Mouse (Mus musculus): ENCODE data around the gene Fcgr1. TPM values are rescaled to one million over a fixed set of nuclear protein-coding genes. Genes with fewer than 3 reads are reported as not detected.
"Not testable (repeated sequence)": the region's sequence is repeated elsewhere in the genome, so short reads cannot be mapped to it uniquely, and the experiment has no call there.

The Fcgr1 gene
- polyA plus RNA-seq, 1 experiment, result 1.7 TPM

- Histone ChIP-seq H3K27me3 (replicated peaks) (peaks cover 89% of the 10 kb centered on the region), H3K9me3 (peaks cover 31% of the 10 kb centered on the region), H3K36me3 (replicated peaks; ENCODE audit: low read length) (no peaks in the 10 kb centered on the region), H3K4me3 (replicated peaks) (peak overlapping the region; percentile 91), H3K4me1 (peaks cover 44% of the 10 kb centered on the region)
- TF ChIP-seq FLI1 (IDR thresholded peaks at IDR 0.05; ENCODE audit: low read length) (no peak), GATA1 (IDR thresholded peaks at IDR 0.05; ENCODE audit: borderline replicate concordance, low read length) (no peak)
Measured at GRCm38 (mm10) chr3:96334175-96335162, 40.7 kb upstream of the Fcgr1 start.

- TF ChIP-seq FLI1 (IDR thresholded peaks at IDR 0.05; ENCODE audit: low read length), result no peak
- TF ChIP-seq GATA1 (IDR thresholded peaks at IDR 0.05; ENCODE audit: borderline replicate concordance, low read length), result no peak
- peaks cover 41% of the 10 kb centered on the region for H3K4me1 ChIP-seq
- peaks cover 91% of the 10 kb centered on the region for H3K27me3 ChIP-seq (replicated peaks)
- H3K4me3 ChIP-seq (replicated peaks), result peak overlapping the region; percentile 91
- H3K36me3 ChIP-seq (replicated peaks; ENCODE audit: low read length), result no peaks in the 10 kb centered on the region
- peaks cover 31% of the 10 kb centered on the region for H3K9me3 ChIP-seq
Measured at GRCm38 (mm10) chr3:96333396-96334174, 39.8 kb upstream of the Fcgr1 start.

- TF ChIP-seq FLI1 (IDR thresholded peaks at IDR 0.05; ENCODE audit: low read length) (no peak), GATA1 (IDR thresholded peaks at IDR 0.05; ENCODE audit: borderline replicate concordance, low read length) (no peak)
- no peaks in the 10 kb centered on the region for H3K36me3 ChIP-seq (replicated peaks; ENCODE audit: low read length)
- H3K4me3 ChIP-seq (replicated peaks), result peak overlapping the region; percentile 91
- peaks cover 29% of the 10 kb centered on the region for H3K9me3 ChIP-seq
- H3K27me3 ChIP-seq (replicated peaks), result peaks cover 88% of the 10 kb centered on the region
- H3K4me1 ChIP-seq, result peaks cover 42% of the 10 kb centered on the region
Measured at GRCm38 (mm10) chr3:96332631-96333395, 39.0 kb upstream of the Fcgr1 start.

- no peak for TF ChIP-seq GATA1 (IDR thresholded peaks at IDR 0.05; ENCODE audit: borderline replicate concordance, low read length)
- Histone ChIP-seq H3K4me1 (peaks cover 47% of the 10 kb centered on the region), H3K4me3 (replicated peaks) (no peak overlapping the region), H3K27me3 (replicated peaks) (peaks cover 87% of the 10 kb centered on the region), H3K9me3 (peaks cover 21% of the 10 kb centered on the region), H3K36me3 (replicated peaks; ENCODE audit: low read length) (no peaks in the 10 kb centered on the region)
Measured at GRCm38 (mm10) chr3:96332000-96332399, 38.2 kb upstream of the Fcgr1 start.

- TF ChIP-seq GATA1 (IDR thresholded peaks at IDR 0.05; ENCODE audit: borderline replicate concordance, low read length) (no peak), FLI1 (IDR thresholded peaks at IDR 0.05; ENCODE audit: low read length) (no peak)
- peaks cover 15% of the 10 kb centered on the region for H3K9me3 ChIP-seq
- H3K36me3 ChIP-seq (replicated peaks; ENCODE audit: low read length), result no peaks in the 10 kb centered on the region
- no peak overlapping the region for H3K4me3 ChIP-seq (replicated peaks)
- peaks cover 48% of the 10 kb centered on the region for H3K4me1 ChIP-seq
- peaks cover 85% of the 10 kb centered on the region for H3K27me3 ChIP-seq (replicated peaks)
Measured at GRCm38 (mm10) chr3:96331438-96331837, 37.7 kb upstream of the Fcgr1 start.

GRCm38 (mm10) chr3:96330603-96331002 is 36.8 kb upstream of the Fcgr1 start:
- H3K27me3 ChIP-seq (replicated peaks), result peaks cover 85% of the 10 kb centered on the region
- H3K36me3 ChIP-seq (replicated peaks; ENCODE audit: low read length), result no peaks in the 10 kb centered on the region
- H3K4me3 ChIP-seq (replicated peaks), result no peak overlapping the region
- peaks cover 56% of the 10 kb centered on the region for H3K4me1 ChIP-seq
- peaks cover 9% of the 10 kb centered on the region; the same call in 1 of the 2 replicates for H3K9me3 ChIP-seq
- TF ChIP-seq FLI1 (IDR thresholded peaks at IDR 0.05; ENCODE audit: low read length), result no peak
- no peak for TF ChIP-seq GATA1 (IDR thresholded peaks at IDR 0.05; ENCODE audit: borderline replicate concordance, low read length)

- Histone ChIP-seq H3K27me3 (replicated peaks) (peaks cover 85% of the 10 kb centered on the region), H3K4me3 (replicated peaks) (no peak overlapping the region), H3K36me3 (replicated peaks; ENCODE audit: low read length) (no peaks in the 10 kb centered on the region), H3K9me3 (peaks cover 9% of the 10 kb centered on the region; the same call in 1 of the 2 replicates), H3K4me1 (peaks cover 56% of the 10 kb centered on the region)
- no peak for TF ChIP-seq FLI1 (IDR thresholded peaks at IDR 0.05; ENCODE audit: low read length)
- no peak for TF ChIP-seq GATA1 (IDR thresholded peaks at IDR 0.05; ENCODE audit: borderline replicate concordance, low read length)
Measured at GRCm38 (mm10) chr3:96330181-96330580, 36.4 kb upstream of the Fcgr1 start.

GRCm38 (mm10) chr3:96328730-96329387 is 35.1 kb upstream of the Fcgr1 start:
- H3K27me3 ChIP-seq (replicated peaks), result peaks cover 85% of the 10 kb centered on the region

GRCm38 (mm10) chr3:96328060-96328729 is 34.4 kb upstream of the Fcgr1 start:
- not testable (repeated sequence) for H3K9me3 ChIP-seq; H3K36me3 ChIP-seq (replicated peaks; ENCODE audit: low read length)
- Histone ChIP-seq H3K4me3 (replicated peaks) (peak overlapping the region; percentile 86), H3K4me1 (peaks cover 41% of the 10 kb centered on the region), H3K27me3 (replicated peaks) (peaks cover 83% of the 10 kb centered on the region)

More at GRCm38 (mm10) chr3:96328730-96329387, 35.1 kb upstream of the Fcgr1 start:
- H3K4me3 ChIP-seq (replicated peaks), result no peak overlapping the region
- peaks cover 47% of the 10 kb centered on the region for H3K4me1 ChIP-seq
- TF ChIP-seq GATA1 (IDR thresholded peaks at IDR 0.05; ENCODE audit: borderline replicate concordance, low read length) (no peak), FLI1 (IDR thresholded peaks at IDR 0.05; ENCODE audit: low read length) (no peak)
- no peaks in the 10 kb centered on the region for H3K36me3 ChIP-seq (replicated peaks; ENCODE audit: low read length)
- peaks cover 6% of the 10 kb centered on the region; the same call in 1 of the 2 replicates for H3K9me3 ChIP-seq
